Mouse (Mus musculus) monocyte, adult 2 months (primary cell): ENCODE measurements around the gene Atp8b4.

Experiments
- DNase-seq, 2 experiments: peaks; one replicate each; pipeline ENCODE4 v3.0.0; 2022; ENCODE audit warnings: low spot score in 2 of 2, low read depth in 1 of 2

The Atp8b4 gene

GRCm38 (mm10) chr2:126441586-126441985 is 58.9 kb downstream of the Atp8b4 start:
- DNase-seq, result no peak

- DNase-seq, result no peak
Measured at GRCm38 (mm10) chr2:126434712-126435111, 65.8 kb downstream of the Atp8b4 start.

GRCm38 (mm10) chr2:126434305-126434704 is 66.2 kb downstream of the Atp8b4 start:
- DNase-seq, result no peak

- no peak for DNase-seq
Measured at GRCm38 (mm10) chr2:126432481-126433066, 67.9 kb downstream of the Atp8b4 start.

GRCm38 (mm10) chr2:126429282-126429681 is 71.2 kb downstream of the Atp8b4 start:
- no peak for DNase-seq

GRCm38 (mm10) chr2:126425223-126425622 is 75.3 kb downstream of the Atp8b4 start:
- no peak for DNase-seq

GRCm38 (mm10) chr2:126424714-126425113 is 75.8 kb downstream of the Atp8b4 start:
- no peak for DNase-seq

GRCm38 (mm10) chr2:126420901-126421300 is 79.6 kb downstream of the Atp8b4 start:
- DNase-seq, result no peak

- no peak for DNase-seq
Measured at GRCm38 (mm10) chr2:126418916-126419315, 81.6 kb downstream of the Atp8b4 start.

GRCm38 (mm10) chr2:126416772-126417171 is 83.7 kb downstream of the Atp8b4 start:
- no peak for DNase-seq

GRCm38 (mm10) chr2:126415981-126416380 is 84.5 kb downstream of the Atp8b4 start:
- DNase-seq, result no peak

- no peak for DNase-seq
Measured at GRCm38 (mm10) chr2:126412759-126413158, 87.7 kb downstream of the Atp8b4 start.

GRCm38 (mm10) chr2:126399454-126399853 is 101.0 kb downstream of the Atp8b4 start:
- no peak for DNase-seq

- no peak for DNase-seq
Measured at GRCm38 (mm10) chr2:126399017-126399416, 101.5 kb downstream of the Atp8b4 start.

GRCm38 (mm10) chr2:126398216-126398615 is 102.3 kb downstream of the Atp8b4 start:
- no peak for DNase-seq

- no peak for DNase-seq
Measured at GRCm38 (mm10) chr2:126397513-126397912, 103.0 kb downstream of the Atp8b4 start.

- DNase-seq, result no peak
Measured at GRCm38 (mm10) chr2:126394924-126395323, 105.5 kb downstream of the Atp8b4 start.

GRCm38 (mm10) chr2:126387458-126388037 is 112.9 kb downstream of the Atp8b4 start:
- DNase-seq, result no peak

GRCm38 (mm10) chr2:126386056-126386455 is 114.4 kb downstream of the Atp8b4 start:
- DNase-seq, result no peak

GRCm38 (mm10) chr2:126380300-126380699 is 120.2 kb downstream of the Atp8b4 start:
- DNase-seq, result no peak

- DNase-seq, result no peak
Measured at GRCm38 (mm10) chr2:126371634-126372033, 128.8 kb downstream of the Atp8b4 start.

- DNase-seq, result no peak
Measured at GRCm38 (mm10) chr2:126369815-126370214, 130.7 kb downstream of the Atp8b4 start.
